Mouse (Mus musculus) liver, embryonic 14.5 days (tissue): ENCODE measurements around the gene Dusp22. TPM values are rescaled to one million over a fixed set of nuclear protein-coding genes. Genes with fewer than 3 reads are reported as not detected.

Experiments used
- ATAC-seq: fragments of 200-750 bp; cut with Nextera tagmentation; 2 replicates; pipeline ENCODE4 v1.8.0; 2017; ENCODE audit warnings: moderate number of reproducible peaks, mild to moderate bottlenecking, moderate library complexity; ENCODE audit not compliant: insufficient read depth
- DNase-seq, 3 experiments: peaks; one replicate each; pipeline ENCODE4 v3.0.0-alpha.2; 2012 to 2013; ENCODE audit warnings: low read depth in 3 of 3, low spot score in 3 of 3
- H3K27ac ChIP-seq: fragments of 300-500 bp; sonication (generic); 2 replicates; pipeline ENCODE4 v1.5.1; 2014; ENCODE audit warnings: moderate library complexity, mild to moderate bottlenecking, control low read depth, inconsistent platforms
- H3K27me3 ChIP-seq: fragments of 300-500 bp; sonication (generic); 2 replicates; pipeline ENCODE4 v1.6.1; 2014; ENCODE audit warnings: mild to moderate bottlenecking, low read length, moderate library complexity; ENCODE audit not compliant: control insufficient read depth, insufficient read depth
- H3K36me3 ChIP-seq: fragments of 300-500 bp; sonication (generic); replicated peaks from 2 replicates; pipeline ENCODE4 v1.6.1; 2014; ENCODE audit warnings: low read depth; ENCODE audit not compliant: control insufficient read depth, insufficient read depth
- H3K4me1 ChIP-seq, 2 experiments: fragments of 200-500 bp in 1 of 2; fragments of 300-500 bp in 1 of 2; sonication (generic) in 1 of 2; replicated peaks; 2 replicates each; pipeline ENCODE4 v1.6.1; 2012 to 2014; ENCODE audit warnings: antibody characterized with exemption in 1 of 2, inconsistent platforms in 1 of 2, low read length in 1 of 2; ENCODE audit not compliant: control insufficient read depth in 2 of 2, insufficient read depth in 2 of 2
- H3K4me2 ChIP-seq: fragments of 300-500 bp; sonication (generic); 2 replicates; pipeline ENCODE4 v1.6.1; 2014; ENCODE audit warnings: low read depth, mild to moderate bottlenecking, control low read depth, moderate library complexity
- H3K4me3 ChIP-seq, 2 experiments: fragments of 200-500 bp in 1 of 2; fragments of 300-500 bp in 1 of 2; sonication (generic) in 1 of 2; 2 replicates each; pipeline ENCODE4 v1.5.1; 2012 to 2014; ENCODE audit warnings: low read depth in 2 of 2, low read length in 2 of 2, mild to moderate bottlenecking in 2 of 2, control low read depth in 1 of 2, inconsistent platforms in 1 of 2, moderate library complexity in 1 of 2; ENCODE audit not compliant: insufficient read depth in 1 of 2
- H3K9ac ChIP-seq: fragments of 300-500 bp; sonication (generic); replicated peaks from 2 replicates; pipeline ENCODE4 v1.6.1; 2014; ENCODE audit warnings: mild to moderate bottlenecking, control low read depth, moderate library complexity
- H3K9me3 ChIP-seq: fragments of 300-500 bp; sonication (generic); 2 replicates; pipeline ENCODE4 v1.6.1; 2016; ENCODE audit warnings: low read length, mixed read lengths; ENCODE audit not compliant: control insufficient read depth
- CTCF ChIP-seq: IDR thresholded peaks from 2 replicates; pipeline ENCODE4 v1.5.1; 2016; ENCODE audit warnings: antibody characterized with exemption, low read depth, control low read depth
- EP300 ChIP-seq: IDR thresholded peaks from 2 replicates; pipeline ENCODE4 v1.6.1; 2016; ENCODE audit warnings: antibody characterized with exemption, low read depth
- WGBS: fragments of 180-500 bp; shearing (Covaris S2); extraction: QIAGEN DNeasy Blood & Tissue Kit; methylation state at CpG from one replicate; pipeline ENCODE4 v1.1.7; 2014; ENCODE audit not compliant: insufficient replicate concordance; 5-methylcytosine and 5-hydroxymethylcytosine counted together
- polyA plus RNA-seq, 2 experiments: library from polyadenylated mRNA; depleted of rRNA in 1 of 2; stranded (reverse) in 1 of 2; unstranded in 1 of 2; fragments of >200 nt; fragmentation: Nextera tagmentation in 1 of 2; extraction: Ambion mirVana in 1 of 2; gene quantifications; 2 replicates each; pipeline versions ENCODE4 v1.2.1 to v1.2.3; 2012 to 2014

Gene Dusp22
- polyA plus RNA-seq, 2 experiments, result 3.8 to 6.1 TPM

- 43% methylated on average over 5 of the region's 5 CpGs for WGBS
Measured at GRCm38 (mm10) chr13:30656909-30657308, 2.9 kb upstream of the Dusp22 start.

GRCm38 (mm10) chr13:30657779-30658178 lies 2.0 kb upstream of the Dusp22 start:
- no peaks in the 10 kb centered on the region for H3K36me3 ChIP-seq
- 45% methylated on average over 2 of the region's 2 CpGs for WGBS
- no peak for ATAC-seq

More at GRCm38 (mm10) chr13:30656909-30657308, 2.9 kb upstream of the Dusp22 start:
- Histone ChIP-seq H3K4me2 (no peak overlapping the region), H3K4me1 (no peaks in the 10 kb centered on the region), H3K9ac (no peak overlapping the region), H3K4me3 (no peak overlapping the region), H3K27ac (no peak overlapping the region), H3K27me3 (peaks cover 4% of the 10 kb centered on the region; the same call in 1 of the 2 replicates), H3K9me3 (no peaks in the 10 kb centered on the region), H3K36me3 (no peaks in the 10 kb centered on the region)
- TF ChIP-seq CTCF (no peak), EP300 (no peak)
- ATAC-seq, result no peak
- DNase-seq, result no peak

GRCm38 (mm10) chr13:30658201-30658996 lies 1.4 kb upstream of the Dusp22 start:
- TF ChIP-seq EP300 (no peak), CTCF (no peak)
- no peak overlapping the region for H3K9ac ChIP-seq
- 65% methylated on average over 2 of the region's 2 CpGs for WGBS
- peaks cover 4% of the 10 kb centered on the region; the same call in 1 of the 2 replicates for H3K27me3 ChIP-seq
- no peaks in the 10 kb centered on the region for H3K36me3 ChIP-seq
- no peak for DNase-seq
- no peak overlapping the region for H3K4me2 ChIP-seq
- H3K9me3 ChIP-seq, result no peaks in the 10 kb centered on the region
- H3K4me1 ChIP-seq, result no peaks in the 10 kb centered on the region
- H3K4me3 ChIP-seq, result no peak overlapping the region
- no peak for ATAC-seq
- no peak overlapping the region for H3K27ac ChIP-seq

More at GRCm38 (mm10) chr13:30657779-30658178, 2.0 kb upstream of the Dusp22 start:
- peaks cover 4% of the 10 kb centered on the region; the same call in 1 of the 2 replicates for H3K27me3 ChIP-seq
- H3K27ac ChIP-seq, result no peak overlapping the region
- TF ChIP-seq CTCF, result no peak
- no peak for TF ChIP-seq EP300
- H3K9ac ChIP-seq, result no peak overlapping the region
- no peak overlapping the region for H3K4me2 ChIP-seq
- no peak for DNase-seq
- H3K9me3 ChIP-seq, result no peaks in the 10 kb centered on the region
- H3K4me3 ChIP-seq, result no peak overlapping the region
- H3K4me1 ChIP-seq, result no peaks in the 10 kb centered on the region

GRCm38 (mm10) chr13:30665261-30665660 lies 5.5 kb downstream of the Dusp22 start:
- Histone ChIP-seq H3K4me3 (no peak overlapping the region), H3K9me3 (no peaks in the 10 kb centered on the region), H3K27me3 (peaks cover 3% of the 10 kb centered on the region; the same call in 1 of the 2 replicates), H3K36me3 (no peaks in the 10 kb centered on the region), H3K4me2 (no peak overlapping the region), H3K27ac (no peak overlapping the region), H3K9ac (no peak overlapping the region), H3K4me1 (no peaks in the 10 kb centered on the region)
- TF ChIP-seq EP300 (no peak), CTCF (no peak)
- ATAC-seq (no peak), DNase-seq (no peak)
- 70% methylated on average over 8 of the region's 8 CpGs for WGBS

- Histone ChIP-seq H3K27me3 (no peaks in the 10 kb centered on the region), H3K9ac (no peak overlapping the region), H3K4me1 (no peaks in the 10 kb centered on the region), H3K27ac (no peak overlapping the region), H3K9me3 (no peaks in the 10 kb centered on the region), H3K4me3 (no peak overlapping the region), H3K4me2 (no peak overlapping the region), H3K36me3 (no peaks in the 10 kb centered on the region)
- 75% methylated on average over 10 of the region's 10 CpGs for WGBS
- DNase-seq (no peak), ATAC-seq (no peak)
- no peak for TF ChIP-seq EP300
- no peak for TF ChIP-seq CTCF
Measured at GRCm38 (mm10) chr13:30666537-30666936, 6.7 kb downstream of the Dusp22 start.
